Mouse (Mus musculus) CH12.LX (cell line): ENCODE results near the gene Mov10l1. TPM values are rescaled to one million over a fixed set of nuclear protein-coding genes. Genes with fewer than 3 reads are reported as not detected.

Experiments
- DNase-seq: peaks from one replicate; pipeline ENCODE4 v3.0.0-alpha.2; 2013; ENCODE audit errors: extremely low read depth
- H3K27ac ChIP-seq: 2 replicates; pipeline ENCODE4 v1.5.1; 2012; ENCODE audit warnings: low read depth, mild to moderate bottlenecking, control low read depth, moderate library complexity; ENCODE audit not compliant: insufficient read depth
- H3K27me3 ChIP-seq: replicated peaks from 2 replicates; pipeline ENCODE3; 2012; ENCODE audit warnings: inconsistent platforms
- H3K36me3 ChIP-seq, 2 experiments: replicated peaks in 1 of 2; 2 replicates each; pipeline versions ENCODE3 to v1.6.1; 2012; ENCODE audit warnings: inconsistent platforms in 1 of 2, low read length in 1 of 2, mild to moderate bottlenecking in 1 of 2, mixed read lengths in 1 of 2, moderate library complexity in 1 of 2; ENCODE audit not compliant: control insufficient read depth in 1 of 2, insufficient read depth in 1 of 2
- H3K4me1 ChIP-seq, 2 experiments: 2 replicates each; pipeline ENCODE4 v1.6.1; 2012; ENCODE audit warnings: inconsistent platforms in 1 of 2, moderate library complexity in 1 of 2; ENCODE audit not compliant: insufficient read depth in 2 of 2, control insufficient read depth in 1 of 2
- H3K4me2 ChIP-seq: 2 replicates; pipeline ENCODE4 v1.6.1; 2012; ENCODE audit warnings: low read depth, mild to moderate bottlenecking, control low read depth; ENCODE audit not compliant: poor library complexity, insufficient read depth, severe bottlenecking
- H3K4me3 ChIP-seq, 3 experiments: fragments of 150-350 bp in 1 of 3; sonication (generic) in 1 of 3; replicated peaks in 1 of 3; 2 replicates each; pipeline versions ENCODE3 to v1.5.1; 2011 to 2012; ENCODE audit warnings: low read depth in 2 of 3, low read length in 2 of 3, mild to moderate bottlenecking in 2 of 3, moderate library complexity in 2 of 3, control low read depth in 1 of 3, improper control_type of control experiment in 1 of 3, inconsistent platforms in 1 of 3, mixed read lengths in 1 of 3; ENCODE audit not compliant: poor library complexity in 1 of 3
- H3K79me2 ChIP-seq: replicated peaks from 2 replicates; pipeline ENCODE4 v1.6.1; 2012; ENCODE audit warnings: mild to moderate bottlenecking, moderate library complexity; ENCODE audit not compliant: control insufficient read depth, poor library complexity, insufficient read depth, severe bottlenecking; ENCODE audit errors: extremely low read depth
- H3K9ac ChIP-seq: 2 replicates; pipeline ENCODE4 v1.6.1; 2012; ENCODE audit warnings: low read depth, mild to moderate bottlenecking, control low read depth, moderate library complexity; ENCODE audit not compliant: insufficient read depth
- H3K9me3 ChIP-seq: replicated peaks from 2 replicates; pipeline ENCODE3; 2012; ENCODE audit warnings: low read length, inconsistent platforms, mixed read lengths
- BHLHE40 ChIP-seq: IDR thresholded peaks from 2 replicates; pipeline ENCODE4 v1.6.1; 2011; ENCODE audit warnings: mild to moderate bottlenecking, low read depth, low read length, improper control_type of control experiment
- CHD1 ChIP-seq: IDR thresholded peaks from 2 replicates; pipeline ENCODE4 v1.6.1; 2012; ENCODE audit warnings: low read depth, low read length, improper control_type of control experiment, inconsistent platforms
- CHD2 ChIP-seq: IDR thresholded peaks from 2 replicates; pipeline ENCODE4 v1.6.1; 2011; ENCODE audit warnings: low read length, improper control_type of control experiment
- ETS1 ChIP-seq: conservative IDR thresholded peaks from 2 replicates; pipeline ENCODE4 v1.6.1; 2012; ENCODE audit warnings: low read depth, mild to moderate bottlenecking, inconsistent platforms, low read length, improper control_type of control experiment, moderate library complexity
- GABPA ChIP-seq: IDR thresholded peaks from 2 replicates; pipeline ENCODE4 v1.6.1; 2012; ENCODE audit warnings: low read depth, low read length, improper control_type of control experiment, inconsistent platforms; ENCODE audit not compliant: insufficient replicate concordance
- JUN ChIP-seq: IDR thresholded peaks from 2 replicates; pipeline ENCODE4 v1.6.1; 2011; ENCODE audit warnings: low read depth, mild to moderate bottlenecking, low read length, improper control_type of control experiment, moderate library complexity; ENCODE audit not compliant: insufficient read depth
- KAT2A ChIP-seq: IDR thresholded peaks from 2 replicates; pipeline ENCODE4 v1.6.1; 2012; ENCODE audit warnings: low read length, improper control_type of control experiment, inconsistent platforms; ENCODE audit not compliant: insufficient replicate concordance
- MAFK ChIP-seq: IDR thresholded peaks from 2 replicates; pipeline ENCODE4 v1.6.1; 2011; ENCODE audit warnings: low read length, improper control_type of control experiment; ENCODE audit not compliant: insufficient replicate concordance
- MAX ChIP-seq: IDR thresholded peaks from 2 replicates; pipeline ENCODE4 v1.6.1; 2011; ENCODE audit warnings: low read length, improper control_type of control experiment
- MEF2A ChIP-seq: IDR thresholded peaks from 2 replicates; pipeline ENCODE4 v1.6.1; 2014; ENCODE audit warnings: low read depth, mild to moderate bottlenecking, inconsistent platforms, low read length, improper control_type of control experiment, borderline replicate concordance
- MXI1 ChIP-seq: IDR thresholded peaks from 2 replicates; pipeline ENCODE4 v1.6.1; 2011; ENCODE audit warnings: mild to moderate bottlenecking, low read depth, low read length, improper control_type of control experiment
- NELFE ChIP-seq: IDR thresholded peaks from 2 replicates; pipeline ENCODE4 v1.6.1; 2011; ENCODE audit warnings: low read depth, low read length, improper control_type of control experiment
- NRF1 ChIP-seq: IDR thresholded peaks from 2 replicates; pipeline ENCODE4 v1.6.1; 2014; ENCODE audit warnings: low read depth, mild to moderate bottlenecking, inconsistent platforms, low read length, improper control_type of control experiment, moderate library complexity
- POLR2A ChIP-seq: IDR thresholded peaks from 2 replicates; pipeline ENCODE4 v1.6.1; 2011; ENCODE audit warnings: low read depth, mild to moderate bottlenecking, improper control_type of control experiment, low read length
- RCOR1 ChIP-seq: conservative IDR thresholded peaks from 2 replicates; pipeline ENCODE4 v1.6.1; 2012; ENCODE audit warnings: low read depth, mild to moderate bottlenecking, inconsistent platforms, low read length, improper control_type of control experiment
- SIN3A ChIP-seq: IDR thresholded peaks from 2 replicates; pipeline ENCODE4 v1.6.1; 2012; ENCODE audit warnings: low read length, improper control_type of control experiment, inconsistent platforms
- TBP ChIP-seq: conservative IDR thresholded peaks from 2 replicates; pipeline ENCODE4 v1.6.1; 2011; ENCODE audit warnings: low read depth, low read length, improper control_type of control experiment
- TCF12 ChIP-seq: IDR thresholded peaks from 2 replicates; pipeline ENCODE4 v1.6.1; 2014; ENCODE audit warnings: low read depth, mild to moderate bottlenecking, inconsistent platforms, low read length, improper control_type of control experiment
- USF1 ChIP-seq: IDR thresholded peaks from 2 replicates; pipeline ENCODE4 v1.6.1; 2014; ENCODE audit warnings: low read depth, mild to moderate bottlenecking, inconsistent platforms, low read length, improper control_type of control experiment
- ZKSCAN1 ChIP-seq: IDR thresholded peaks from 2 replicates; pipeline ENCODE4 v1.6.1; 2012; ENCODE audit warnings: low read depth, inconsistent platforms, low read length, improper control_type of control experiment, borderline replicate concordance
- dilution Hi-C: fragments of 300-500 bp; cut with MboI; formaldehyde crosslinking; loops from 2 replicates; pipeline ENCODE4 v1.14.3; 2020; ENCODE audit warnings: low sequenced_read_pairs; ENCODE audit not compliant: extremely low pct_unique_long_range_greater_than_20kb, extremely low pct_ligation_motif_present
- in situ Hi-C: fragments of 300-500 bp; cut with MboI; formaldehyde crosslinking; loops from 3 replicates; pipeline ENCODE4 v1.14.3; 2019; ENCODE audit warnings: low sequenced_read_pairs, low pct_ligation_motif_present, low pct_unique_long_range_greater_than_20kb, mixed read lengths
- polyA plus RNA-seq: library from polyadenylated mRNA; unstranded; fragments of >175 nt; gene quantifications from 2 replicates; pipeline ENCODE4 v1.2.1, GENCODE M21; 2012; ENCODE audit warnings: low read depth; ENCODE audit not compliant: insufficient read length
- total RNA-seq, 2 experiments: library from RNA; depleted of rRNA; stranded (reverse); fragments of 300-350 nt in 1 of 2; fragments of >200 nt in 1 of 2; gene quantifications; 2 replicates each; pipeline ENCODE4 v1.2.3; 2012 to 2014

The Mov10l1 gene
- total and polyA plus RNA-seq, 3 experiments: not detected

DNA sequence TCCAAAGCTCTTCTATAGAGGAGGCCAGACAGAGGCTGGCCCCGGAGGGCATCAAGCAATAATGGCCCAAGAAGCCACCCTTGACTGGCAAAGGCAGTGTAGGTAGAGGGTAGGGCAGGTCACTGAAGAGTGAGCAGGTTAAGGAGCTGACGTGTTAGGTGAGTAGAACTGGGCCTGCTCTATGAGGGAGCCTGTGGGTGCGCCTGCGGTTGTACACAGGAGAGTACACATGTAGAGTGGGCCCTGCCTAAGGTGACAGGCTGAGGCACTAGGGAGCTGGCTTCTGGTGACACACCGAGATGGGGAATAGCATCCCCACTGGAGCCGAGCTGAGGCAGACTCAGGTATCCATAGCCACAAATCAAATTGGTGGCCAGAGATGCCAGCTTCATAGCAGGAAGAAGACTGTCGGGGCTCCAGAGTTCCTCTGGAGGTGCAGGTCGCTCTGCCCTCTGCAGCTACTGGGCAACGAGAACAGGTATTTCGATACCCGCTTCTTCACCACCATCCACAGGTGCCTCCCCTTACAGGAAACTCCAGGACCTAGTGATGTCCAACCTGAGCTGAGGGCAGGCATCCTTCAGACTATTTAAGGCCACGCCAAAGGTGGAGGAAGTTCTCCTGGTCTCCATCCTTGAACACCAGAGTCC lies 78.2 kb downstream of the Mov10l1 start:
- dilution Hi-C loops: no loop called here
- in situ Hi-C loops: loop anchor here (25.0 kb wide), 1 partner anchor 99 kb away; the partner anchor contains the start of gene Ttll8

GRCm38 (mm10) chr15:89061761-89062517 lies 79.2 kb downstream of the Mov10l1 start:
- peaks cover 83% of the 10 kb centered on the region for H3K27me3 ChIP-seq

More for the DNA sequence above, 78.2 kb downstream of the Mov10l1 start:
- peaks cover 6% of the 10 kb centered on the region for H3K9me3 ChIP-seq
- DNase-seq: no peak
- H3K27me3 ChIP-seq: peaks cover 82% of the 10 kb centered on the region
- H3K79me2 ChIP-seq: no peaks in the 10 kb centered on the region
- no peak overlapping the region for H3K4me2 ChIP-seq
- no peaks in the 10 kb centered on the region for H3K4me1 ChIP-seq
- H3K36me3 ChIP-seq: no peaks in the 10 kb centered on the region
- no peak for TF ChIP-seq USF1
- no peak for TF ChIP-seq MXI1
- no peak for TF ChIP-seq KAT2A
- TF ChIP-seq SIN3A: no peak
- TF ChIP-seq MEF2A: no peak
- no peak for TF ChIP-seq POLR2A
- TF ChIP-seq CHD1: no peak
- no peak overlapping the region for H3K9ac ChIP-seq
- H3K4me3 ChIP-seq: no peak overlapping the region
- H3K27ac ChIP-seq: no peak overlapping the region

GRCm38 (mm10) chr15:89062518-89062910 lies 79.8 kb downstream of the Mov10l1 start:
- in situ Hi-C loops (loop anchor here (25.0 kb wide), 1 partner anchor 100 kb away; the partner anchor contains the start of gene Ttll8), dilution Hi-C loops (no loop called here)
- no peaks in the 10 kb centered on the region for H3K36me3 ChIP-seq
- H3K27me3 ChIP-seq: peaks cover 82% of the 10 kb centered on the region
- H3K4me3 ChIP-seq: no peak overlapping the region
- H3K9ac ChIP-seq: no peak overlapping the region
- peaks cover 6% of the 10 kb centered on the region for H3K9me3 ChIP-seq
- no peaks in the 10 kb centered on the region for H3K79me2 ChIP-seq
- H3K27ac ChIP-seq: no peak overlapping the region
- no peak overlapping the region for H3K4me2 ChIP-seq
- no peaks in the 10 kb centered on the region for H3K4me1 ChIP-seq
- DNase-seq: no peak
- TF ChIP-seq RCOR1 (no peak), JUN (no peak), ZKSCAN1 (no peak), NELFE (no peak), ETS1 (no peak), TBP (no peak), MAX (no peak), BHLHE40 (no peak)

More at GRCm38 (mm10) chr15:89061761-89062517, 79.2 kb downstream of the Mov10l1 start:
- Histone ChIP-seq H3K4me1 (no peaks in the 10 kb centered on the region), H3K4me3 (no peak overlapping the region), H3K79me2 (no peaks in the 10 kb centered on the region), H3K9ac (no peak overlapping the region), H3K9me3 (peaks cover 6% of the 10 kb centered on the region), H3K36me3 (no peaks in the 10 kb centered on the region), H3K4me2 (no peak overlapping the region), H3K27ac (no peak overlapping the region)
- no peak for TF ChIP-seq CHD2
- no peak for TF ChIP-seq MAFK
- no peak for TF ChIP-seq GABPA
- TF ChIP-seq NRF1: no peak
- no peak for TF ChIP-seq RCOR1
- TF ChIP-seq SIN3A: no peak
- TF ChIP-seq TCF12: no peak
- DNase-seq: no peak
- dilution Hi-C loops (no loop called here), in situ Hi-C loops (loop anchor here (25.0 kb wide), 1 partner anchor 100 kb away; the partner anchor contains the start of gene Ttll8)
